Mouse (Mus musculus) intestine, embryonic 16.5 days (tissue): Measurements from ENCODE around the gene Nr2c2ap. TPM values are rescaled to one million over a fixed set of nuclear protein-coding genes. Genes with fewer than 3 reads are reported as not detected.
A peak's percentile ranks its signal among the peaks of the same experiment; 100 is the strongest.

ENCODE experiments used
- ATAC-seq: fragments of 200-750 bp; cut with Nextera tagmentation; 2 replicates; pipeline ENCODE4 v1.8.0; 2017; ENCODE audit warnings: moderate TSS enrichment, moderate library complexity
- H3K27ac ChIP-seq: fragments of 300-500 bp; sonication (generic); 2 replicates; pipeline ENCODE4 v1.5.1; 2014; ENCODE audit warnings: mild to moderate bottlenecking, low read length
- H3K27me3 ChIP-seq: fragments of 300-500 bp; sonication (generic); replicated peaks from 2 replicates; pipeline ENCODE4 v1.6.1; 2014; ENCODE audit warnings: low read length, control low read depth, mixed read lengths; ENCODE audit not compliant: control insufficient read depth, insufficient read depth
- H3K36me3 ChIP-seq: fragments of 300-500 bp; sonication (generic); 2 replicates; pipeline ENCODE4 v1.6.1; 2014; ENCODE audit warnings: low read length, control low read depth; ENCODE audit not compliant: control insufficient read depth, insufficient read depth
- H3K4me1 ChIP-seq: fragments of 300-500 bp; sonication (generic); 2 replicates; pipeline ENCODE4 v1.6.1; 2014; ENCODE audit warnings: low read length, control low read depth, mixed read lengths; ENCODE audit not compliant: control insufficient read depth, insufficient read depth
- H3K4me2 ChIP-seq: fragments of 300-500 bp; sonication (generic); 2 replicates; pipeline ENCODE4 v1.6.1; 2014; ENCODE audit warnings: low read depth, low read length, control low read depth
- H3K4me3 ChIP-seq: fragments of 300-500 bp; sonication (generic); 2 replicates; pipeline ENCODE4 v1.5.1; 2014; ENCODE audit warnings: mild to moderate bottlenecking, low read length
- H3K9ac ChIP-seq: fragments of 300-500 bp; sonication (generic); 2 replicates; pipeline ENCODE4 v1.6.1; 2014; ENCODE audit warnings: low read depth, low read length
- H3K9me3 ChIP-seq: fragments of 300-500 bp; sonication (generic); 2 replicates; pipeline ENCODE4 v1.6.1; 2016; ENCODE audit warnings: low read length, control low read depth; ENCODE audit not compliant: control insufficient read depth
- WGBS: fragments of 180-500 bp; shearing (Covaris S2); extraction: QIAGEN DNeasy Blood & Tissue Kit; methylation state at CpG from one replicate; pipeline ENCODE4 v1.1.7; 2014; 5-methylcytosine and 5-hydroxymethylcytosine counted together
- polyA plus RNA-seq: library from polyadenylated mRNA; unstranded; fragments of >200 nt; fragmentation: Nextera tagmentation; extraction: Ambion mirVana; gene quantifications from 2 replicates; pipeline ENCODE4 v1.2.1, GENCODE M21; 2015

Nr2c2ap gene
- 50.7 and 51.7 TPM in 2 replicates for polyA plus RNA-seq

GRCm38 (mm10) chr8:70131166-70131883 is at the start of gene Nr2c2ap:
TSS of gene Nr2c2ap (plus strand) at chr8:70131333.
- no peaks in the 10 kb centered on the region for H3K27me3 ChIP-seq
- H3K4me1 ChIP-seq, result peaks cover 21% of the 10 kb centered on the region
- ATAC-seq, result peak; percentile 94
- H3K4me3 ChIP-seq, result peak within 1 kb of the TSS; percentile 68
- peaks cover 7% of the 10 kb centered on the region for H3K36me3 ChIP-seq
- H3K4me2 ChIP-seq, result peak within 1 kb of the TSS; percentile 58
- under 1% methylated on average over 37 of the region's 37 CpGs for WGBS
- H3K9me3 ChIP-seq, result no peaks in the 10 kb centered on the region
- H3K9ac ChIP-seq, result peak within 1 kb of the TSS; percentile 75
- H3K27ac ChIP-seq, result peak within 1 kb of the TSS; percentile 14; the same call in 1 of the 2 replicates

GRCm38 (mm10) chr8:70081976-70082375 is 49.2 kb upstream of the Nr2c2ap start:
- H3K27me3 ChIP-seq, result peaks cover 46% of the 10 kb centered on the region
- no peak overlapping the region for H3K4me2 ChIP-seq
- H3K4me3 ChIP-seq, result no peak overlapping the region
- no peak for ATAC-seq
- H3K9ac ChIP-seq, result no peak overlapping the region
- peaks cover 15% of the 10 kb centered on the region for H3K4me1 ChIP-seq
- H3K36me3 ChIP-seq, result no peaks in the 10 kb centered on the region
- no peaks in the 10 kb centered on the region for H3K9me3 ChIP-seq
- 90% methylated on average over 2 of the region's 2 CpGs for WGBS
- H3K27ac ChIP-seq, result no peak overlapping the region

- WGBS, result under 1% methylated on average over 26 of the region's 26 CpGs
- H3K27ac ChIP-seq, result no peak within 1 kb of the TSS
- peak within 1 kb of the TSS; percentile 46 for H3K4me3 ChIP-seq
- no peaks in the 10 kb centered on the region for H3K9me3 ChIP-seq
- ATAC-seq, result peak; percentile 54
- peak within 1 kb of the TSS; percentile 67 for H3K4me2 ChIP-seq
- no peaks in the 10 kb centered on the region for H3K36me3 ChIP-seq
- peaks cover 59% of the 10 kb centered on the region for H3K27me3 ChIP-seq
- H3K4me1 ChIP-seq, result peaks cover 18% of the 10 kb centered on the region
- peak within 1 kb of the TSS; percentile 35; the same call in 1 of the 2 replicates for H3K9ac ChIP-seq
These were observed 47.8 kb upstream of the Nr2c2ap start, which contains the start of gene Hapln4 for GRCm38 (mm10) chr8:70083285-70083684. TSS of gene Hapln4 (plus strand) at chr8:70083457.

- Histone ChIP-seq H3K36me3 (no peaks in the 10 kb centered on the region), H3K27me3 (peaks cover 70% of the 10 kb centered on the region), H3K4me1 (peaks cover 19% of the 10 kb centered on the region), H3K27ac (no peak overlapping the region), H3K9me3 (no peaks in the 10 kb centered on the region), H3K4me3 (peak overlapping the region; percentile 46), H3K4me2 (peak overlapping the region; percentile 67), H3K9ac (peak overlapping the region; percentile 35; the same call in 1 of the 2 replicates)
- WGBS, result 2% methylated on average over 71 of the region's 71 CpGs
- ATAC-seq, result 0 out of 2 replicates have a peak, but pooled peaks have one; percentile 32
These were observed 46.7 kb upstream of the Nr2c2ap start for GRCm38 (mm10) chr8:70084191-70085065.

- Histone ChIP-seq H3K27ac (no peak overlapping the region), H3K9ac (no peak overlapping the region), H3K36me3 (no peaks in the 10 kb centered on the region), H3K27me3 (peaks cover 83% of the 10 kb centered on the region), H3K4me2 (no peak overlapping the region), H3K4me1 (peaks cover 19% of the 10 kb centered on the region), H3K4me3 (no peak overlapping the region), H3K9me3 (no peaks in the 10 kb centered on the region)
- ATAC-seq, result no peak
- WGBS, result 43% methylated on average over 1 of the region's 1 CpGs
These were observed 45.0 kb upstream of the Nr2c2ap start for GRCm38 (mm10) chr8:70086151-70086550.

GRCm38 (mm10) chr8:70087237-70087636 is 43.9 kb upstream of the Nr2c2ap start:
- Histone ChIP-seq H3K36me3 (no peaks in the 10 kb centered on the region), H3K4me1 (peaks cover 19% of the 10 kb centered on the region), H3K27ac (no peak overlapping the region), H3K4me3 (no peak overlapping the region), H3K27me3 (peaks cover 82% of the 10 kb centered on the region), H3K9me3 (no peaks in the 10 kb centered on the region), H3K4me2 (no peak overlapping the region), H3K9ac (no peak overlapping the region)
- ATAC-seq, result peak; percentile 41; the same call in 1 of the 2 replicates
- WGBS, result 3% methylated on average over 7 of the region's 7 CpGs

- H3K4me1 ChIP-seq, result peaks cover 19% of the 10 kb centered on the region
- H3K9ac ChIP-seq, result 0 out of 2 replicates have a peak overlapping the region, but pooled peaks have one; percentile 31
- peaks cover 79% of the 10 kb centered on the region for H3K27me3 ChIP-seq
- H3K4me2 ChIP-seq, result peak overlapping the region; percentile 44
- peak; percentile 49; the same call in 1 of the 2 replicates for ATAC-seq
- 5% methylated on average over 56 of the region's 56 CpGs for WGBS
- peak overlapping the region; percentile 22 for H3K4me3 ChIP-seq
- no peaks in the 10 kb centered on the region for H3K9me3 ChIP-seq
- no peaks in the 10 kb centered on the region for H3K36me3 ChIP-seq
- no peak overlapping the region for H3K27ac ChIP-seq
These were observed 43.1 kb upstream of the Nr2c2ap start for GRCm38 (mm10) chr8:70087836-70088650.

- WGBS, result 59% methylated on average over 9 of the region's 9 CpGs
- Histone ChIP-seq H3K36me3 (no peaks in the 10 kb centered on the region), H3K4me2 (no peak overlapping the region), H3K9me3 (no peaks in the 10 kb centered on the region), H3K27ac (no peak overlapping the region), H3K27me3 (peaks cover 65% of the 10 kb centered on the region), H3K9ac (no peak overlapping the region), H3K4me3 (no peak overlapping the region), H3K4me1 (peaks cover 7% of the 10 kb centered on the region)
- no peak for ATAC-seq
These were observed 41.7 kb upstream of the Nr2c2ap start for GRCm38 (mm10) chr8:70089296-70089960.
